Mouse (Mus musculus) heart, postnatal 36 days (tissue): ENCODE data around the gene Mpv17l. TPM values are rescaled to one million over a fixed set of nuclear protein-coding genes. Genes with fewer than 3 reads are reported as not detected.

ENCODE experiments used
- DNase-seq, 2 experiments: peaks; one replicate each; pipeline ENCODE4 v3.0.0; 2021 to 2022
- intact Hi-C: fragments of 180-260 bp; cut with DNase I; formaldehyde crosslinking; loops from one replicate; pipeline ENCODE4 v1.15.1; 2025
- total RNA-seq, 2 experiments: library from RNA; stranded (reverse); gene quantifications; 2 replicates each; pipeline ENCODE4 v1.2.3; 2021

Mpv17l gene
- total RNA-seq, 2 experiments from 2014 or later = 0.76 to 1.4 TPM

- intact Hi-C loops = no loop called here
- no peak for DNase-seq
Measured at GRCm38 (mm10) chr16:13994502-13994901, 91.5 kb downstream of the Mpv17l start.

Other genes starting within 250 kb of the Mpv17l start
- gene Parn, start 235.0 kb upstream of the Mpv17l start, total RNA-seq = 10 to 100 TPM in 1 of 2 experiments, 1 to 10 TPM in 1; 9.0 to 10.9 TPM
- 10 to 100 TPM; 50.5 to 54.8 TPM for gene Bfar, start 231.3 kb upstream of the Mpv17l start, total RNA-seq
- 1 to 10 TPM; 2.5 to 3.4 TPM for gene 3110001I22Rik, start 231.2 kb upstream of the Mpv17l start, total RNA-seq
- not detected for gene Pla2g10, start 172.2 kb upstream of the Mpv17l start, total RNA-seq
- gene Rrn3, start 122.5 kb upstream of the Mpv17l start, total RNA-seq = 10 to 100 TPM; 37.9 to 40.0 TPM
- gene Ntan1, start 84.3 kb upstream of the Mpv17l start, total RNA-seq = 10 to 100 TPM; 51.9 to 52.2 TPM
- gene Pdxdc1, start within 50 bp of the Mpv17l start, total RNA-seq = 10 to 100 TPM; 82.7 to 86.9 TPM
- gene 2900011O08Rik, start 83.4 kb downstream of the Mpv17l start, total RNA-seq = not detected
- not detected for gene Ifitm7, start 83.7 kb downstream of the Mpv17l start, total RNA-seq